Mouse (Mus musculus): ENCODE measurements around the gene Gclm.
"Not testable (repeated sequence)": the region's sequence is repeated elsewhere in the genome, so short reads cannot be mapped to it uniquely, and the experiment has no call there.

The Gclm gene

GRCm38 (mm10) chr3:122242876-122243275 is 2.5 kb upstream of the Gclm start:
- DNase-seq (ENCODE audit: low spot score): no peak

GRCm38 (mm10) chr3:122243416-122244167 is 1.8 kb upstream of the Gclm start:
- no peak for DNase-seq (ENCODE audit: low spot score)

GRCm38 (mm10) chr3:122244759-122245158 is 598 bp upstream of the Gclm start:
- no peak for DNase-seq (ENCODE audit: low spot score)

GRCm38 (mm10) chr3:122245878-122246332 is 548 bp downstream of the Gclm start:
- peak; percentile 33 for DNase-seq (ENCODE audit: low spot score)

- no peak for DNase-seq (ENCODE audit: low spot score)
Observed at GRCm38 (mm10) chr3:122246406-122246805, 1.0 kb downstream of the Gclm start.

GRCm38 (mm10) chr3:122246986-122247767 is 1.8 kb downstream of the Gclm start:
- DNase-seq (ENCODE audit: low spot score): no peak

GRCm38 (mm10) chr3:122247768-122248100 is 2.4 kb downstream of the Gclm start:
- no peak for DNase-seq (ENCODE audit: low spot score)

- DNase-seq (ENCODE audit: low spot score): no peak
Observed at GRCm38 (mm10) chr3:122252466-122253253, 7.3 kb downstream of the Gclm start.

GRCm38 (mm10) chr3:122254050-122254449 is 8.7 kb downstream of the Gclm start:
- not testable (repeated sequence) for DNase-seq (ENCODE audit: low spot score)

GRCm38 (mm10) chr3:122269986-122270385 is 24.6 kb downstream of the Gclm start:
- DNase-seq (ENCODE audit: low spot score): peak; percentile 28

- DNase-seq (ENCODE audit: low spot score): not testable (repeated sequence)
Observed at GRCm38 (mm10) chr3:122272565-122272964, 27.2 kb downstream of the Gclm start.

- DNase-seq (ENCODE audit: low spot score): no peak
Observed at GRCm38 (mm10) chr3:122273407-122274240, 28.3 kb downstream of the Gclm start.

- DNase-seq (ENCODE audit: low spot score): peak; percentile 81
Observed at GRCm38 (mm10) chr3:122274241-122275024, 29.1 kb downstream of the Gclm start, which contains the start of gene Dnttip2. Gene Dnttip2, plus strand, starts transcription at chr3:122274388.

GRCm38 (mm10) chr3:122275111-122275510 is 29.8 kb downstream of the Gclm start:
- no peak for DNase-seq (ENCODE audit: low spot score)

GRCm38 (mm10) chr3:122287195-122287594 is 41.8 kb downstream of the Gclm start:
- peak; percentile 40 for DNase-seq (ENCODE audit: low spot score)

- DNase-seq (ENCODE audit: low spot score): no peak
Observed at GRCm38 (mm10) chr3:122288613-122289195, 43.3 kb downstream of the Gclm start.

- not testable (repeated sequence) for DNase-seq (ENCODE audit: low spot score)
Observed at GRCm38 (mm10) chr3:122289344-122289743, 44.0 kb downstream of the Gclm start.

GRCm38 (mm10) chr3:122290696-122291095 is 45.3 kb downstream of the Gclm start:
- DNase-seq (ENCODE audit: low spot score): no peak

- no peak for DNase-seq (ENCODE audit: low spot score)
Observed at GRCm38 (mm10) chr3:122291828-122292227, 46.5 kb downstream of the Gclm start.
